Mouse (Mus musculus): ENCODE data around the gene Zfp961. TPM values are rescaled to one million over a fixed set of nuclear protein-coding genes. Genes with fewer than 3 reads are reported as not detected.
"Not testable (repeated sequence)": the region's sequence is repeated elsewhere in the genome, so short reads cannot be mapped to it uniquely, and the experiment has no call there.

Zfp961 gene
- polyA plus RNA-seq, 3 experiments from 2014 or later = 24.4 to 30.1 (median 26.0) TPM

GRCm38 (mm10) chr8:72019022-72019421 is 68.2 kb downstream of the Zfp961 start:
- not testable (repeated sequence) for ATAC-seq

GRCm38 (mm10) chr8:72019816-72020215 is 69.0 kb downstream of the Zfp961 start:
- ATAC-seq = no peak

- not testable (repeated sequence) for ATAC-seq
These were observed 74.0 kb downstream of the Zfp961 start for GRCm38 (mm10) chr8:72024886-72025285.

GRCm38 (mm10) chr8:72032926-72033325 is 82.1 kb downstream of the Zfp961 start:
- ATAC-seq = peak; percentile 63

- ATAC-seq = not testable (repeated sequence)
These were observed 90.1 kb downstream of the Zfp961 start, which contains the start of gene Olfr372 for GRCm38 (mm10) chr8:72040918-72041317. TSS of gene Olfr372 (plus strand) at chr8:72041218.

- no peak for ATAC-seq
These were observed 91.7 kb downstream of the Zfp961 start for GRCm38 (mm10) chr8:72042493-72042892.

Other genes with a start within 250 kb of the Zfp961 start
- 1 to 10 TPM; 2.8 to 5.6 (median 4.3) TPM for gene B3gnt3, start 249.2 kb upstream of the Zfp961 start, polyA plus RNA-seq (2017; shearing (Covaris generic))
- 10 to 100 TPM; 37.6 to 66.4 (median 54.3) TPM for gene Fcho1, start 225.3 kb upstream of the Zfp961 start, polyA plus RNA-seq (2017; shearing (Covaris generic))
- gene Zfp709, start 69.0 kb upstream of the Zfp961 start, polyA plus RNA-seq (2017; shearing (Covaris generic)) = 1 to 10 TPM; 4.1 to 5.5 (median 4.9) TPM
- 10 to 100 TPM in 1 of 3 experiments, 1 to 10 TPM in 2; 5.3 to 10.2 (median 6.1) TPM for gene Zfp882, start 42.4 kb upstream of the Zfp961 start, polyA plus RNA-seq (2017; shearing (Covaris generic))
- 10 to 100 TPM; 22.2 to 23.1 (median 22.8) TPM for gene Zfp617, start 42.4 kb upstream of the Zfp961 start, polyA plus RNA-seq (2017; shearing (Covaris generic))
- gene Cyp4f18, start 58.6 kb downstream of the Zfp961 start, polyA plus RNA-seq (2017; shearing (Covaris generic)) = 1 to 10 TPM; 1.2 to 2.4 (median 2.2) TPM
- gene Olfr372, start 90.2 kb downstream of the Zfp961 start, polyA plus RNA-seq (2017; shearing (Covaris generic)) = not detected
- under 1 TPM; 0.15 to 0.51 (median 0.46) TPM for gene Olfr373, start 132.1 kb downstream of the Zfp961 start, polyA plus RNA-seq (2017; shearing (Covaris generic))
- gene Olfr374, start 156.0 kb downstream of the Zfp961 start, polyA plus RNA-seq (2017; shearing (Covaris generic)) = under 1 TPM; 0.08 to 0.72 (median 0.28) TPM
- gene Tpm4, start 183.9 kb downstream of the Zfp961 start, polyA plus RNA-seq (2017; shearing (Covaris generic)) = 100 to 1,000 TPM; 170 to 464 (median 172) TPM
- 100 to 1,000 TPM; 134 to 245 (median 197) TPM for gene Rab8a, start 210.2 kb downstream of the Zfp961 start, polyA plus RNA-seq (2017; shearing (Covaris generic))
- gene Hsh2d, start 238.6 kb downstream of the Zfp961 start, polyA plus RNA-seq (2017; shearing (Covaris generic)) = 10 to 100 TPM; 23.8 to 30.8 (median 24.6) TPM